Mouse (Mus musculus) spleen, adult 18-20 months (tissue): ENCODE data around the gene Eid3.

Experiments used
- DNase-seq, 2 experiments: peaks; one replicate each; pipeline ENCODE4 v3.0.0; 2022; ENCODE audit warnings: mixed read lengths in 2 of 2

Eid3 gene

DNA sequence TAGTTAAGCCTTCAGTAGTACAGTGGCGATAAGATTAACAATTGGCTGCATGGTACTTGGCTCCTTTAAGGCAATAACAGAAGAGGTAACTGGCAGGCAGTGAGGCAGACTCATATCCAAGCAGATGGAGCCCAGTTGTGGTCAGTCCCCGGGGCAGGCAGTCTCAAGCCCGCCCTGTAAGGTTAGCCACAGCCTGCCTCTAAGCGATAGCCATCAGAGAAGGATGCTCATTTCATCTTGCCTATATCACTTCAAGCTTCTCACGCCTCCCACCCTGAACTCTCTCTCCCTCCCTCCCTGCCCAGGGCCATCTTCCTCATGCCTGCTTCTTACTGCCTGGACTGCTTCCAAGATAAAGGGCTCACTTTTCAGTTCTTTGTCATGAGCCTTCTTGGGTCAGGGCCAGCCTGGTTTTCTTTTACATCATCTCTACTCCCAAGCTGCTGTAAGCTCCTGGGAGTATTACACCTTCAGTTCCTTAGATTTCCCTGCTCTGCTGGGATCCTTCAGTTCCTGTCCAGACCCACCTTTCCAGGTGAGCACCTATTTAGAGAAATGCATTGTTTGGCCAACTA, 3.2 kb upstream of the Eid3 start:
- DNase-seq = no peak

DNA sequence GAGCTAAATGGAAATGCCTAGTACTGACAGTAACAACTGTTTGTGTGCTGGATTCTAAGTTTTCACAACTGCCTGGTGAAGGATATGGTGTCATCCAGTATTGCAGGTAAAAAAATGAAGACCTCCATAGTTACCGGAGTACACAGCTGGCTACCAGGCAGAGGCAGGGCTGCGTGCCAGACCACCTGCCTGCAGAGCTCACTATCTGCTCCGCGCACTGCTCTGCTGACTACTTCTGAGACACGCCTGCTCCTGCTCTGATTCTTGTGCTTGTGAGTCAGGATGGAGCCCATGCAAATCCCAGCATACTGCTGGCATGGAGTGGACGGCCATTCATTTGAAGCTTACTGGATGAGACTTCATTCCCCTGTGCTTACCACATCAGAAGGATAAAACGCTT, 2.6 kb upstream of the Eid3 start:
- no peak for DNase-seq

GRCm38 (mm10) chr10:82866832-82867231, 406 bp downstream of the Eid3 start:
- DNase-seq = no peak

GRCm38 (mm10) chr10:82868418-82869086, 2.1 kb downstream of the Eid3 start:
- no peak for DNase-seq

DNA sequence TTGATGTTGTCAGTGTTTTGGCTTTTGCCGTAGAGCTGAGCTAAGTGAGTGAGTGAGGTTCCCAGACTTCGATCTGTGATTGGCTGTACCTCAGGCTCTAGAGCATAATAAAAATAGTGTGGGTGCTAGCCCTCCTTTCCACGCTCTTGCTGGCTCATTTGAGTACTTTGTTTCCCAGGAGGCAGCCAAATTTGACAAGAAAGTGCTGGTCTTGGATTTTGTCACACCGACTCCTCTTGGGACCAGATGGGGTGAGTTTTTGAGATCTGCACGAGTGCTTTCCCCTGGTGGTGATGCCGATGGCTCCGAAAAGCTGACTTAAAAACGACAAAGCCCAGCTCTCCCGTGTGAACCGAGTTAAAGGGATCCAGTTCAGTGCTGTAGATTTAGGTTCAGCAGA, 9.0 kb downstream of the Eid3 start:
- DNase-seq = no peak

GRCm38 (mm10) chr10:82876076-82876796, 9.8 kb downstream of the Eid3 start:
- peak in 1 of 2 experiments; percentile 39 for DNase-seq

DNA sequence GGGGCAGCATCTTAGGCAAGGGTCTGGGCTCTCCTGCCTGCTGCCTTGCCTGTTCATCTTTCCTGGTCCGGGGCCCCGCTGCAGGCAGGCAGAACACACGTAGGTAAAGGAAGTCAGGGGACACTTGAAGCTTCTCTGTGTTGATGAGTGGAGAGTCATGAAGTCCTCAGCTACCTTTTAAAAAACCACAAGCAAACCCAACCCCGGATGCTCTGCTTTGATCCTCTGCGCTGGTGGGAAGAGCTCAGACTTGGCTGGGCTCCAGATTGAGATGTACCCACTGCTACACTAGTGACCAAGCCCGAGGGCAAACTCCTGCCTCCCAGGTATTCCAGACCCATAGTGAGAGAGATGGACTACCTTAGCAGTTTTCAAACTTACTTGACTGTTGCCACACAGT, 20.9 kb downstream of the Eid3 start:
- DNase-seq = no peak

DNA sequence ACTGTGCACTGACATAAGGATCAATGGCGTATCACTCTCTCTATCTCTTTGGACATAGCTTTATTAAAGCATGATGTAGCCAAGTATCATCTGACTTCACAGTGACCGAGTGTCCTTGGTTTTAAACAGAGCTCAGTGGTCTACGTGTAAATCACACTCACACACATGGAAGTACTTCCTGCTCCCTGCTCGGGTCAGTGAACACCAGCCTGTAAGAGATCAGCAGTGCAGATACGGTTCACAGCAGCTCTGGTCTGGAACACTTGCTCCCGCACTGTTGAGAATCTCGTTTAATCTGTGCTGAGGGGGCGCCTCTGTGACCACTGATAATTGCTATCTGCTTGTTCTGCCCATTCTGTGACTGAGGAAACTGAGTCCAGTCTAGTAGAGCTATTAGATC, 22.1 kb downstream of the Eid3 start:
- no peak for DNase-seq

GRCm38 (mm10) chr10:82889447-82889973, 23.1 kb downstream of the Eid3 start:
- DNase-seq = no peak

DNA sequence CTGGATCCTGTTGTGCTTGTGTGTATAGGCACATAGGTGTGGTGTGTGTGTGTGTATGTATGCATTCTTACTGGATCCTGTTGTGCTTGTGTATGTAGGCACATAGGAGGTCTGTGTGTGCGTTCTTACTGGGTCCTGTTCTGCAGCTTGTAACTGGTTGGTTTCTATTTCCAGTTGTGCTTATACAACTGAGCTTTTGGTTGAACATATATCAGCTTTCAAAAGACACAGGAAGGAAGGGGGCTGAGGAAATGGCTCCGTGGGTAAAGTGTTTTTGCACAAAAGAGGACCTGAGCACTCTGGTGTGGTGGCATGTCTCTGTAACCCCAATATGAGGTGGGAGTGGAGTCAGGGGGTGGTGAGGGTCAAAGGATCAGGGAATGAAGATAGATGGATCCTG, 24.5 kb downstream of the Eid3 start:
- DNase-seq = no peak

DNA sequence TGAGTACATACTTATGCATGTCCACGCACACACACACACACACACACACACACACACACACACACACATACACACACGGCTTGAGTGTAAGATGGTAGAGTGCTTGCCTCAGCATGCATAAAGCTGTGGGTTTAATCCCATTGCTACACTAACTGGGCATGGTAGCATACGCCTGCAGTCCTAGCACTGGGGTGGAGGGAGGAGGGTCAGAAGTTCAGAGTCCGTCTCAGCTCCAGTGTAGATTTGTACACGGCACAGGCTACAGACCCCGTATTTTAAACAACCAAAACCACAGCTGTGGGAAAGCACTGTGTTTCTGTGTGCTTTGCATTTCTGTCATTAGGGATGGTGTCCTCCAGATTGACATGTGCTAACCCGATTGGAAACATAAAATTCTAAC, 25.0 kb downstream of the Eid3 start:
- DNase-seq = no peak

- DNase-seq = peak in 1 of 2 experiments; percentile 15
Observed at GRCm38 (mm10) chr10:82892442-82893055, 26.1 kb downstream of the Eid3 start.

DNA sequence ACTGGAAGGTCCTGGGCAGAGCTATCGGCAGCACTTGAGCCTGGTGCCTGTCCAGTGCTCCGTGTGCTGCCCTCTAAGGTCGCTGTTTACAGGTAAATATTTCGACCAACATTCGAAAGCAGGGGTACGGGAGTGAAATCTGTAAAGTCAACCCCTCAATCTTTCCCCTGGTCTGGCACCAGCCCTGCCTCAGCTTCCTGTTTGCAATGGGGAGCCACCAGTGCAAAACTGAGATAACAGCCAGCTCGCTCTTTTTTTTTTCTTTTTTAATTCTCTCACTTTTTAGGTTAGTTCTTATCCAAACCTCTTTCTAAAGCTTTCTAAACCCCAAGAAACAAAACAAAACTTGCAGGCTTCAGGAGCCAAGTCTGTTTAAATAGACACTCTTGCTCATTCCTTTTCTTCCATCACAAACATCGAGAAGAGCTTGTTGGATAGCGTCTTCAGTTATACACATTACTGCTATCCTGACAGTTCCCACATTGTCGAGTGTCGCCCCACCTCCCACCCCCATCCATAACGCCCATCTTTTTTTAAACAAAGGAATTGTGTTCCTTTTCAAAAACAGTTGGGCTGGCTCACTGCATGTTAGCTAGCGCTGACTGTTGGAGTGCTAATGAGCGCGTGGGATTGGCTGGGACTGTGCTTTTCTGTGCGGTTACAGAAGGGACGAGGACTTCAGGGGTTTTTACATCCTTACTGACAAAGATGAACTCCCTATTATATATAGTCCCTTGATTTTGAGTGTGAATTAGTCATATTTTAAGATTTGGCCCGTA, 27.6 kb downstream of the Eid3 start:
- DNase-seq = no peak

DNA sequence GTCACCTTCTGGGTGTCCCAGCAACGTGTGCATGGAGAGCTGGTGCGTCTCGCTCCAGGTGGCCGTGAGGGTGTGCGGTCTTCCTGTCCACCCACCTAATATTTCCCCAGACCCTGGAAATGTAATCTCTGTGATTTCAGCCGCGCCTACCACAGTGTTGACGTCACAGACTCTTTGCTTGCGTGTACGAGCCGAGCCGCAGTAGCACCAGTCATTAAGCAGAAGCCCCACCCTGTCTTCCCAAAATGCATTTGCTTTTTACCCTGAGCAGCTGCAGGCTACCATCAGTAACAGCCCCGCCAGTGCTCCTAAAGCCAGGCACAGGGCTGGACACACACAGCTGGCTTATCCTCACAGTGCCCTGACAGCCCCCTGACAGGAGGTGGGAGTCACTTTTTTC, 31.5 kb downstream of the Eid3 start:
- no peak for DNase-seq

DNA sequence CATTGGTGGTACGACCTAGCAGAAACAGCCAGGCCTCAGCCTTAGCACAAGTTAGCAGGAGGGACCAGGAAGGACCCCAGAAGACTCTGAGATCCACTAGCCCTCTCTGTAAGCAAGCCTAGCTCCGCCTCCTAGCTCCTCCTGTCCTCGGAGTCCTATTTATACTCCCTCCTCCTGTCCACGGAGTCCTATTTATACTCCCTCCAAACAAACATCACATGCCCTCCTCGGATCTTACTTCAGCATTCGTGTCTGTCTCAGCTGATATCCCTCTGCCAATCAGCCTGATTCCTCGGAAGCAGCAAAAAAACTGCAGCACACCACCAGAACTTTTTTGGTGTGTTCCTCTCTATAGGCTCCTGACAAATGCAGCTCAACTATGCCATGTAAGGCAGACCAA, 32.5 kb downstream of the Eid3 start:
- no peak for DNase-seq

DNA sequence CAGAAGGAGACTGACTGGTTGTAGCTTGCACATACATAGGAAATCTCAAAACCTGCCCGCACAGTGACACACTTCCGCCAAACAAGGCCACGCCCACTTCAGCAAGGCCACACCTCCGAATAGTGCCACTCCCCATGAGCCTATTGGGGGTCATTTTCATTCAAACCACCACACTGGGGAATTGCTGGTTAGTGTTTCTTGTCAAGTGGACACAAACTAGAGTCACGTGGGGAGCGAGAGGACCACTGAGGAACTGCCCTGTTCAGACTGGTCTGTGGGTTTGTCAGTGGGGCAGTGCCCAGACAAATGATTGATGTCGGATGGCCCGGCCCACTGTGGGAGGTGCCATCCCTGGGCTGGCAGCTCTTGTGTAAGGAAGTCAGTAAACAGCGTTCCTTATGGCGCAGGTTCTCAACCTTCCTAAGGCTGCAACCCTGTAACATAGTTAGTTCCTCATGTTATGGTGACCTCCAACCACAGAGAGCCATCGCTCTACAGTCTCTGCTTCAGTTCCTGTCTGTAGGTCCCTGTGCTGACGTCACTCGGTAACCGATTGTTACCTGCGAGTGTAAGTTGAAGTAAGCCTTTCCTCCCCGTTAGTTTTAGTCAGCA, 33.5 kb downstream of the Eid3 start:
- no peak for DNase-seq

DNA sequence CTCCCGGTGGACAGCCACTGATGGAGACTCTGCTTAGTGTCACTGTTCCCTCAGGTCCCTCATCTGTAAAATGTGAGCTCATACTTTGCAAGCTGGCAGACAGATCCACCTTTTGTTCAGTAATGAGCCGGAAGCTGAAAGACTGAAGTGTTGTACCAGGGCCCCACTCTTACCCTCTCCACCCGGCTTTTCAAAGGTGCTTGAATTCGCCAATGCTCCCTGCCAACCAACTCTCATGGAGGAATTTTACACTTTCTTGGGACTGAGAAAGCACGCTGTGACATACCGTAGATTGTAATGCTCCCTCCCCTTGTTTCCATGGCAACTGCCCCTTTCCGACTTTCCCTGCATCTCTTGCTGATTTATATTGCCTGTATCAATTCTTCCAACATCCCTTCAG, 34.1 kb downstream of the Eid3 start:
- no peak for DNase-seq

DNA sequence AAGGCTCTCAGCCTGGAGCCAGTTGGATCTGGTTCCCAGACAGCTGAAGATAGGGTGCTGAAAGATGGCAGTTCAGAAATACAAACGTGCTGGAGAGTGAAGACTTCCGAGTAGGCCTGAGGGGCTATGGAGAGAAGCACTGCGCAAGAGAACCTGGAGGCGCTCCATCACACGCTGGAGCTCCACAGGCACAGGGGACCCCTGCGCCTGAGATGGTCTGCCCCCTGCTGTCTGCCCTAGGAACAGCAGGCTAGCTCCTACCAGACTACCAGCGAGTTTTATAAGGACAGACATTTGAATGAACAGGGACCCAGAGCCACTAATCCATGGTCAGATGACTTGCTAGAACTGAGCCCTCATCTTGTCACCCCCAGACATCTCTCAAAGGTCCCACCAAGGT, 35.0 kb downstream of the Eid3 start:
- peak; percentile 73 to 90 for DNase-seq

GRCm38 (mm10) chr10:82908526-82908925, 42.1 kb downstream of the Eid3 start:
- no peak for DNase-seq

- peak in 1 of 2 experiments; percentile 66 for DNase-seq
Observed at GRCm38 (mm10) chr10:82909382-82909781, 43.0 kb downstream of the Eid3 start.

DNA sequence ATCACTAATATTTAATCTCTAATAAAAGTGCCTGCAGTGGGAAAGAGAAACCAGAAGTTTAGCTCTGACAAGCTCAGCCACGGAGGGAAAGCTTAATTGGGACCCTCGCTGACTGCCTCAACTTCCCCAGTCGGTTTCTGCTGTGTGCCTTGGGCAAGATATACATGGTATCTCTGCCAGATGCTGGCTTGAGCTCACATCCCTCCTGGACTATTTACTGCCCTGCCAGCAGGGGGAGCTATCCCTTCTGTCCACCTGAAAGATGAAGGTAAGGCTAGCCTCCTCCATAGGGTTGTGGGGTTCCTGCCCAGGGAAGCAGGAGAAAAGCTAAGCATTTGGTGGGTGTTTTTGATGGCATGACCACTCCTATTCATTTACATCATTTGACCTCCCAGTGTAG, 43.8 kb downstream of the Eid3 start:
- no peak for DNase-seq

DNA sequence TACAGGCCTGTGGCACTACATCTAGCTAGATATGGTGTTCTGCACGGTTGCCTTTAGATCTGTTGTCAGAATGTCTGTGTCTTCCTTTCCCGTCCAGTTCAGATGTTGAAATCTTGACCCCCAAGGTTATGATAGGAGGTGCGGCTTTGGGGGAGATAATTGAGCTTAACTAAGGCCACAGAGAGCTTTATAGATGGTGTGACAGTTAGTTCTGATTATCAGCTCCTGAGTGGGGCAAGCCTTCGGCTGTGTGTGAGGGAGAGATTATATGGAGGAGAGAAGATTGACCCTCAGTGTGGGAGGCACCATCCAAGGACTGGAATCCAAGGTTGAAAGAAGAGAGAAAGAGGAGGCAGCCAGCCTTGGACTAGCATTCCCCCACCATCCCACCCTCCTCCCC, 46.8 kb downstream of the Eid3 start:
- DNase-seq = no peak
